Mouse (Mus musculus) limb, embryonic 12.5 days (tissue): ENCODE results near the gene Isyna1. TPM values are rescaled to one million over a fixed set of nuclear protein-coding genes. Genes with fewer than 3 reads are reported as not detected.

Experiments
- ATAC-seq: fragments of 200-750 bp; cut with Nextera tagmentation; 2 replicates; pipeline ENCODE4 v1.8.0; 2017; ENCODE audit warnings: low read depth, moderate TSS enrichment; ENCODE audit not compliant: insufficient number of reproducible peaks, insufficient read depth, low FRiP score, low TSS enrichment
- H3K27ac ChIP-seq: fragments of 300-500 bp; sonication (generic); 2 replicates; pipeline ENCODE4 v1.5.1; 2016; ENCODE audit warnings: mild to moderate bottlenecking, moderate library complexity
- H3K27me3 ChIP-seq: fragments of 300-500 bp; sonication (generic); 2 replicates; pipeline ENCODE4 v1.6.1; 2016; ENCODE audit warnings: mild to moderate bottlenecking, moderate library complexity
- H3K36me3 ChIP-seq: fragments of 300-500 bp; sonication (generic); 2 replicates; pipeline ENCODE4 v1.6.1; 2016; ENCODE audit warnings: mild to moderate bottlenecking, moderate library complexity
- H3K4me1 ChIP-seq: fragments of 300-500 bp; sonication (generic); replicated peaks from 2 replicates; pipeline ENCODE4 v1.6.1; 2016
- H3K4me2 ChIP-seq: fragments of 300-500 bp; sonication (generic); 2 replicates; pipeline ENCODE4 v1.6.1; 2016; ENCODE audit warnings: mild to moderate bottlenecking, moderate library complexity
- H3K4me3 ChIP-seq: fragments of 300-500 bp; sonication (generic); replicated peaks from 2 replicates; pipeline ENCODE4 v1.5.1; 2016; ENCODE audit warnings: mild to moderate bottlenecking
- H3K9ac ChIP-seq: fragments of 300-500 bp; sonication (generic); replicated peaks from 2 replicates; pipeline ENCODE4 v1.6.1; 2016; ENCODE audit warnings: mild to moderate bottlenecking, moderate library complexity
- H3K9me3 ChIP-seq: fragments of 300-500 bp; sonication (generic); 2 replicates; pipeline ENCODE4 v1.6.1; 2016; ENCODE audit warnings: mild to moderate bottlenecking, moderate library complexity
- WGBS: fragments of 180-500 bp; shearing (Covaris S2); methylation state at CpG from one replicate; pipeline ENCODE4 v1.1.7; 2016; 5-methylcytosine and 5-hydroxymethylcytosine counted together
- polyA plus RNA-seq: library from polyadenylated mRNA; unstranded; fragments of >200 nt; fragmentation: Nextera tagmentation; extraction: Ambion mirVana; gene quantifications from 2 replicates; pipeline ENCODE4 v1.2.1, GENCODE M21; 2016

Gene Isyna1
- polyA plus RNA-seq, 1 experiment from 2014 or later = 180 TPM

- Histone ChIP-seq H3K27ac (no peak overlapping the region), H3K36me3 (no peaks in the 10 kb centered on the region), H3K4me1 (peaks cover 29% of the 10 kb centered on the region), H3K4me3 (no peak overlapping the region), H3K9ac (no peak overlapping the region), H3K4me2 (no peak overlapping the region), H3K9me3 (no peaks in the 10 kb centered on the region), H3K27me3 (peaks cover 25% of the 10 kb centered on the region)
- 89% methylated on average over 5 of the region's 5 CpGs for WGBS
- ATAC-seq = no peak
Measured at GRCm38 (mm10) chr8:70627041-70627440, 32.9 kb downstream of the Isyna1 start.

DNA sequence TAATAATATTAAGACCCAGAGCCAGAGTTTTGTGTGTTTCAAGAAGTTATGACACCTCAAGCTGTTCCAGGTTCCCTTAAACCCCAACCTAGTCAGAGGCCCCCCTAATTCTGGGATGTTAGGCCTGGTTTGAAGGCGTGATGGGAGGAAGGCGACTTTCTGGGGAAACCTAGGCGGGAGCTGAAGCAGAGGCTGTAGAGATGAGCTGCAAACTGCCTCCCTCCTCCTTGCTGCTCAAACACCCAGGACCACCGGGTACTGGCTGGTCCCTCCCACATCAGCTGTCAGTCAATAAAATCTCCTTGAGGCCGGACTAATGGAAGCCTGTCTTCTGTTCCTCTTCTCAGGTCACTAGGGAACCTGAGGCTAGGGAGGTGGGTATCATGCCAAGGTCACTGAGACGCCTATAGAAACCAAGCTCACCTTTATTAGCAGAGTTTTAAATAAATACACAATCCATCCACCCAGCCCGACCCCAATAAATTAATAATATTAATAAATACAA lies 34.9 kb downstream of the Isyna1 start:
- H3K9me3 ChIP-seq = no peaks in the 10 kb centered on the region
- peak overlapping the region; percentile 59 for H3K9ac ChIP-seq
- peak overlapping the region; percentile 54 for H3K4me3 ChIP-seq
- H3K36me3 ChIP-seq = no peaks in the 10 kb centered on the region
- peaks cover 33% of the 10 kb centered on the region for H3K4me1 ChIP-seq
- no peak for ATAC-seq
- 0 out of 2 replicates have a peak overlapping the region, but pooled peaks have one; percentile 53 for H3K27ac ChIP-seq
- H3K27me3 ChIP-seq = peaks cover 23% of the 10 kb centered on the region
- WGBS = 56% methylated on average over 7 of the region's 7 CpGs
- H3K4me2 ChIP-seq = peak overlapping the region; percentile 73

GRCm38 (mm10) chr8:70629574-70630531 lies 35.7 kb downstream of the Isyna1 start:
- Histone ChIP-seq H3K9me3 (no peaks in the 10 kb centered on the region), H3K27me3 (peaks cover 23% of the 10 kb centered on the region), H3K4me2 (peak overlapping the region; percentile 73), H3K27ac (peak overlapping the region; percentile 53), H3K36me3 (no peaks in the 10 kb centered on the region), H3K4me3 (peak overlapping the region; percentile 54), H3K9ac (peak overlapping the region; percentile 59), H3K4me1 (peaks cover 38% of the 10 kb centered on the region)
- 1% methylated on average over 60 of the region's 60 CpGs for WGBS
- peak; percentile 83 for ATAC-seq

- WGBS = 13% methylated on average over 22 of the region's 22 CpGs
- no peaks in the 10 kb centered on the region for H3K36me3 ChIP-seq
- peaks cover 34% of the 10 kb centered on the region for H3K4me1 ChIP-seq
- H3K27ac ChIP-seq = no peak overlapping the region
- H3K4me3 ChIP-seq = 0 out of 2 replicates have a peak overlapping the region, but pooled peaks have one; percentile 54
- no peak overlapping the region; the same call in 1 of the 2 replicates for H3K9ac ChIP-seq
- ATAC-seq = 0 out of 2 replicates have a peak, but pooled peaks have one; percentile 38
- H3K27me3 ChIP-seq = peaks cover 23% of the 10 kb centered on the region
- H3K9me3 ChIP-seq = no peaks in the 10 kb centered on the region
- H3K4me2 ChIP-seq = peak overlapping the region; percentile 73
Measured at GRCm38 (mm10) chr8:70630532-70631381, 36.6 kb downstream of the Isyna1 start.

- no peak overlapping the region for H3K4me2 ChIP-seq
- H3K36me3 ChIP-seq = no peaks in the 10 kb centered on the region
- H3K9me3 ChIP-seq = no peaks in the 10 kb centered on the region
- peaks cover 38% of the 10 kb centered on the region for H3K4me1 ChIP-seq
- no peak overlapping the region for H3K27ac ChIP-seq
- H3K9ac ChIP-seq = no peak overlapping the region
- WGBS = 17% methylated on average over 24 of the region's 24 CpGs
- ATAC-seq = no peak
- peaks cover 23% of the 10 kb centered on the region for H3K27me3 ChIP-seq
- H3K4me3 ChIP-seq = no peak overlapping the region
Measured at GRCm38 (mm10) chr8:70631436-70631835, 37.3 kb downstream of the Isyna1 start.

- H3K4me2 ChIP-seq = no peak within 1 kb of the TSS
- no peaks in the 10 kb centered on the region for H3K9me3 ChIP-seq
- peaks cover 23% of the 10 kb centered on the region for H3K27me3 ChIP-seq
- WGBS = 68% methylated on average over 6 of the region's 6 CpGs
- ATAC-seq = no peak
- H3K9ac ChIP-seq = peak within 1 kb of the TSS; percentile 23; the same call in 1 of the 2 replicates
- H3K27ac ChIP-seq = no peak within 1 kb of the TSS
- no peak within 1 kb of the TSS for H3K4me3 ChIP-seq
- no peaks in the 10 kb centered on the region for H3K36me3 ChIP-seq
- peaks cover 48% of the 10 kb centered on the region for H3K4me1 ChIP-seq
Measured at GRCm38 (mm10) chr8:70632346-70632892, 38.2 kb downstream of the Isyna1 start, which contains the start of gene Gdf15. Gdf15 (minus strand) TSS chr8:70632456.

DNA sequence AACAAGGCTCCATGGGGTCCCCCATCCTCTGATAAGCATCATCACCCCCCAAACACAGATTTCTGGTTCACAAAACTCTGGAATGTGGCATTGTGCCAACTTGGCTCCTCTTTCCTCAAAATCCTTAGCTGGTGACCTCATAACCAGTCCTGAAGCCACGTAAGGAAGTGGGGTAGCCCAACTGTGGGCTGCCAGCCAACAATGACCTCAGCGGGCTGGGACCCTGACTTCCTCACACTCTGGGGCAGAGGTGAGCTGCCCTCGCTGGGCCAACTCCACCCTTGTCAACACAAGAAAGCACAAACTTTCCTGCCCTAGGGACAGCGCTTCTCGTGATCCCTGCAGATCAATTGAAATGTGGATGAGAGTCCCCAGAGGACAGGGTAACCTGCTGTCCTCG lies 39.9 kb downstream of the Isyna1 start:
- peaks cover 23% of the 10 kb centered on the region for H3K27me3 ChIP-seq
- no peak overlapping the region for H3K9ac ChIP-seq
- H3K4me1 ChIP-seq = peaks cover 51% of the 10 kb centered on the region
- ATAC-seq = no peak
- no peak overlapping the region for H3K4me3 ChIP-seq
- H3K27ac ChIP-seq = no peak overlapping the region
- no peaks in the 10 kb centered on the region for H3K36me3 ChIP-seq
- H3K9me3 ChIP-seq = no peaks in the 10 kb centered on the region
- WGBS = 67% methylated on average over 6 of the region's 6 CpGs
- H3K4me2 ChIP-seq = no peak overlapping the region

- Histone ChIP-seq H3K27me3 (peaks cover 23% of the 10 kb centered on the region), H3K27ac (no peak overlapping the region), H3K36me3 (no peaks in the 10 kb centered on the region), H3K4me3 (no peak overlapping the region), H3K4me2 (no peak overlapping the region), H3K9ac (no peak overlapping the region), H3K9me3 (no peaks in the 10 kb centered on the region), H3K4me1 (peaks cover 38% of the 10 kb centered on the region)
- WGBS = 77% methylated on average over 6 of the region's 6 CpGs
- ATAC-seq = no peak
Measured at GRCm38 (mm10) chr8:70635527-70635926, 41.4 kb downstream of the Isyna1 start.

DNA sequence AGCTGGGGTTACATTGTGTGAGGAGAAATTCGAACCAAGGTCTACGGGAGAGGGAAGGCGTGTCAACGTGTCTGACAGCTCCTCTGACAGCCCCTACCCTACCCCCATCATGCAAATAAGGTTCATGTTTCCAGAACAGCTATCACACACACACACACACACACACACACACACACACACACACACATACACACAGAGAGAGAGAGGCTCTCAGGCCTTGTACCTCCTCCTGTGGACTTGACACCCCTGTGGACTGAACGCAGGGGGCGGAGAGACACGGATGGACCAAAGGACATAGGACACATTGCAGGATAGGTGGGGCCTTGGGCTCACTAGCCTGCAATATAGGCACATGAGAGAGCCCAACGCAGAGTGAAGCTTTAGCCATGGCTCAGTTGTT lies 42.7 kb downstream of the Isyna1 start:
- WGBS = 55% methylated on average over 8 of the region's 8 CpGs
- Histone ChIP-seq H3K27me3 (peaks cover 10% of the 10 kb centered on the region), H3K4me1 (peaks cover 27% of the 10 kb centered on the region), H3K9me3 (no peaks in the 10 kb centered on the region), H3K4me2 (no peak overlapping the region), H3K9ac (no peak overlapping the region), H3K27ac (no peak overlapping the region), H3K36me3 (no peaks in the 10 kb centered on the region), H3K4me3 (no peak overlapping the region)
- ATAC-seq = no peak

DNA sequence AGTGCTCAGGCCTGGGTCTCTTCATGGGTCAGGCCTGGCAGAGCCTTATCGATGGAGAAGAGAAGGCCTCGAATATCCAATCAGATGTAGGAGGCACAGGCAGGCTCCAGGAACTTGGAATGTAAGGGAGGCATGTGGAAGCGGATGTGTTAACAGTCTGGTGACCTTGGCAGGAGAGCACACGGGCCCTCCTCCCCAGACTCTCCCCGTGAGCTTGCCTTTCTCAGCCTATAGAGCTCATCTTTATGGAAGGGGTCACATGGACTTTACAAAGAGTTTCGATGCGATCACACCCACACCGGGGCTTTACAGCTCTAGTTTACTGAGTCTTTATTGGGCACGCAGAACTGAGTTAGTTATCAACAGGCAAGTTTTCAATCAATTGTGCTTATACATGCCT lies 44.6 kb downstream of the Isyna1 start:
- Histone ChIP-seq H3K9ac (no peak overlapping the region), H3K27me3 (no peaks in the 10 kb centered on the region), H3K4me1 (peaks cover 26% of the 10 kb centered on the region), H3K4me2 (no peak overlapping the region), H3K36me3 (no peaks in the 10 kb centered on the region), H3K4me3 (no peak overlapping the region), H3K9me3 (no peaks in the 10 kb centered on the region), H3K27ac (no peak overlapping the region)
- no peak for ATAC-seq
- WGBS = 67% methylated on average over 9 of the region's 9 CpGs
